Mouse (Mus musculus) gastrocnemius, adult 2 months (tissue): ENCODE measurements around the gene Zfp1. TPM values are rescaled to one million over a fixed set of nuclear protein-coding genes. Genes with fewer than 3 reads are reported as not detected.

Experiments used
- DNase-seq: peaks from one replicate; pipeline ENCODE4 v3.0.0; 2022
- H3K27ac ChIP-seq: fragments of 200-600 bp; 2 replicates; pipeline ENCODE4 v1.8.1; 2022; ENCODE audit warnings: mild to moderate bottlenecking
- H3K4me3 ChIP-seq: fragments of 200-600 bp; 2 replicates; pipeline ENCODE4 v1.8.1; 2022; ENCODE audit warnings: mild to moderate bottlenecking, moderate library complexity
- CTCF ChIP-seq: fragments of 200-600 bp; IDR thresholded peaks from 2 replicates; pipeline ENCODE4 v1.8.1; 2022; ENCODE audit warnings: antibody characterized with exemption, mild to moderate bottlenecking, moderate library complexity
- intact Hi-C: fragments of 180-260 bp; cut with DNase I; formaldehyde crosslinking; loops from one replicate; pipeline ENCODE4 v1.15.1; 2025
- microRNA-seq: library from miRNA; unstranded; fragments of <30 nt; microRNA quantifications from one replicate; pipeline ENCODE4 v1.2.0, GENCODE M21; 2021
- total RNA-seq, 2 experiments: library from RNA; stranded (reverse); gene quantifications; 2 replicates each; pipeline ENCODE4 v1.2.3; 2021

Gene Zfp1
- total RNA-seq, 2 experiments from 2014 or later = 7.9 to 9.4 TPM

GRCm38 (mm10) chr8:111713291-111713690, 70.1 kb downstream of the Zfp1 start:
- no peak overlapping the region for H3K4me3 ChIP-seq
- no peak overlapping the region for H3K27ac ChIP-seq
- no peak for TF ChIP-seq CTCF
- DNase-seq = no peak
- intact Hi-C loops = loop anchor here (5.0 kb wide), 1 partner anchor 36 kb away; no protein-coding TSS in a partner anchor

- no peak for DNase-seq
- H3K4me3 ChIP-seq = no peak overlapping the region
- TF ChIP-seq CTCF = no peak
- intact Hi-C loops = loop anchor here (5.0 kb wide), 1 partner anchor 37 kb away; no protein-coding TSS in a partner anchor
- no peak overlapping the region for H3K27ac ChIP-seq
Measured at GRCm38 (mm10) chr8:111713817-111714216, 70.6 kb downstream of the Zfp1 start.

DNA sequence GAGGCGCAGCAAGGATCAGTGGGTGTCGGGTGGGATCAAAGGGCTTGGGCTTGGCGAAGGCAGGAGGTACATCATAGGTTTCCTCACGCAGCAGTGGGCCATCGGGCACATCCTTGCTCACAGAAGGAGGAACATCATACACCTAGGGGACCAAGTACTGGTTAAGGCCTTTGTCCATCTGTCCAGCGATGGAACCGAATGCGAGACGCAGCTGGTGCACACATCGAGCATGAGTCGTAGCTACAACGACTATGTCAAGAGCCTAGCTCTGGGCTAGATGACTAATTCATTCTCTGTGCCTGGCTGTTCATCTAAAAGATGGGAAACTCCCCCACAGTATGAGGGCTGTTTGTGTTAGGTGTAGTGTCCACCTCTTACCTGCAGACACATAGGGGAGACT, 71.1 kb downstream of the Zfp1 start:
- H3K4me3 ChIP-seq = no peak overlapping the region
- no peak for DNase-seq
- no peak overlapping the region for H3K27ac ChIP-seq
- no peak for TF ChIP-seq CTCF
- intact Hi-C loops = loop anchor here (5.0 kb wide), 1 partner anchor 37 kb away; no protein-coding TSS in a partner anchor

GRCm38 (mm10) chr8:111715514-111715913, 72.3 kb downstream of the Zfp1 start:
- no peak; the same call in 1 of the 2 replicates for TF ChIP-seq CTCF
- intact Hi-C loops = no loop called here
- H3K4me3 ChIP-seq = no peak overlapping the region
- peak overlapping the region; percentile 93 for H3K27ac ChIP-seq
- DNase-seq = no peak

- peak; percentile 93 for DNase-seq
- peak overlapping the region; percentile 93 for H3K27ac ChIP-seq
- TF ChIP-seq CTCF = no peak
- intact Hi-C loops = no loop called here
- peak overlapping the region; percentile 47 for H3K4me3 ChIP-seq
Measured at GRCm38 (mm10) chr8:111716603-111717487, 73.6 kb downstream of the Zfp1 start.

DNA sequence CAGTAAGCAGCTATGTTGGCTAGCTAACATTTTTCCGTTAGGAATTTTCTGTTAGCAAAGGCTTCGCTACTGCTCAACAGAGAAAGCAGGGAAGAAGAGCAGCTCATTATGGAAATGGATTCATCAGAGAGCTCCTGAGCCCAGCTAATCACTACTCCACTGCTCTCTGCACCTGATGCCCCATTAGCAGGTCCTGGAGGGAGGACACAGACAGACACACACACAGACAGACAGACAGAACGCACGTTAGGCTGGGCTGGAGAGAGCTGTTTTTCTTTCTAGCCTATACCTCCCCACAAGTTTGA, 74.2 kb downstream of the Zfp1 start:
- Histone ChIP-seq H3K4me3 (peak overlapping the region; percentile 47), H3K27ac (peak overlapping the region; percentile 93)
- intact Hi-C loops = no loop called here
- TF ChIP-seq CTCF = no peak
- DNase-seq = no peak

GRCm38 (mm10) chr8:111717866-111718265, 74.7 kb downstream of the Zfp1 start:
- DNase-seq = peak; percentile 60
- intact Hi-C loops = loop anchor here (2.0 kb wide), 1 partner anchor 31 kb away; no protein-coding TSS in a partner anchor
- peak; percentile 39; the same call in 1 of the 2 replicates for TF ChIP-seq CTCF
- peak overlapping the region; percentile 93 for H3K27ac ChIP-seq
- peak overlapping the region; percentile 47 for H3K4me3 ChIP-seq

GRCm38 (mm10) chr8:111718937-111719336, 75.7 kb downstream of the Zfp1 start:
- intact Hi-C loops = loop anchor here (2.0 kb wide), 1 partner anchor 30 kb away; no protein-coding TSS in a partner anchor
- TF ChIP-seq CTCF = no peak
- peak; percentile 13 for DNase-seq
- Histone ChIP-seq H3K4me3 (no peak overlapping the region), H3K27ac (peak overlapping the region; percentile 93)

DNA sequence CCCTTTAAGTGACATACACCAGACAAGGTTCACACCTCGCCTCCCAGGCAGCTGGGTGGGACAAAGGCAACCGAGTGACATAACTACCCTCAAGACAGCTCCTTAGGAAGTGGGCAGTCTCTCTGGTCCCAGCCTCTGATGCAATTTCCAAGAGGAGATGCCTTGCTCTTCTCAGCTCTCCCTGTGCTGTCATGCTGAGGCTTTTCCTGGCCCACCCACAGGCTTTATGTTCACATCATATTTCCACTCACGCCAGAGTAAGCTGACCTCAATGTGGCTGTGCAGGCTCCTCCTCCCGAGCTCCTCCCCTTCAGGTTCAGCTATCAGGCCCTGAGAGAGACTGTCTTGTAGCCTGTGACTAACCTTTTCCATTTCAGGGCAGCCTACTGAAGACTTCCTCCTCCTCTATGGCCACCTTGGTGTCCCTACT, 76.9 kb downstream of the Zfp1 start:
- peak overlapping the region; percentile 20; the same call in 1 of the 2 replicates for H3K27ac ChIP-seq
- H3K4me3 ChIP-seq = no peak overlapping the region
- DNase-seq = no peak
- intact Hi-C loops = no loop called here
- no peak for TF ChIP-seq CTCF

Small RNA genes lying within 50 kb of the gene (microRNA-seq; reads per million reads assigned to microRNA genes)
- gene Mir7076 = not detected

Other genes starting within 250 kb of the Zfp1 start
- under 1 TPM; 0.48 to 0.50 TPM for gene Fa2h, start 249.6 kb upstream of the Zfp1 start, total RNA-seq
- gene Wdr59, start 121.3 kb upstream of the Zfp1 start, total RNA-seq = 1 to 10 TPM; 7.9 to 8.2 TPM
- gene Znrf1, start 107.3 kb upstream of the Zfp1 start, total RNA-seq = 10 to 100 TPM; 58.6 to 69.8 TPM
- gene Ldhd, start 13.0 kb upstream of the Zfp1 start, total RNA-seq = 10 to 100 TPM; 29.2 to 35.8 TPM
- not detected for gene Ctrb1, start 47.6 kb downstream of the Zfp1 start, total RNA-seq
- gene Bcar1, start 100.4 kb downstream of the Zfp1 start, total RNA-seq = 10 to 100 TPM; 10.8 to 12.6 TPM
- 10 to 100 TPM; 17.1 to 21.3 TPM for gene Cfdp1, start 210.9 kb downstream of the Zfp1 start, total RNA-seq
- 1 to 10 TPM; 2.1 to 2.7 TPM for gene Tmem170, start 233.3 kb downstream of the Zfp1 start, total RNA-seq